Mouse (Mus musculus): Measurements from ENCODE around the gene Wdr20. TPM values are rescaled to one million over a fixed set of nuclear protein-coding genes. Genes with fewer than 3 reads are reported as not detected.
A peak's percentile ranks its signal among the peaks of the same experiment; 100 is the strongest.
"Not testable (repeated sequence)": the region's sequence is repeated elsewhere in the genome, so short reads cannot be mapped to it uniquely, and the experiment has no call there.

The Wdr20 gene
- total RNA-seq (2021) = 10 to 100 TPM; 37.5 to 41.7 TPM
- long read RNA-seq, experiment 1, transcript Wdr20-205 (3 exons, 1,351 nt) = minor isoform, 11 of 56 reads
- long read RNA-seq, experiment 1, transcript Wdr20-201 (3 exons, 2,384 nt) = major isoform, 30 of 56 reads
- long read RNA-seq, experiment 1, partial matches to known transcripts = 1 of 56 reads
- long read RNA-seq, experiment 1, other reads (novel, unspliced or antisense) = 13 of 56 reads
- long read RNA-seq, experiment 2, transcript Wdr20-201 (3 exons, 2,384 nt) = major isoform, 22 of 41 reads
- long read RNA-seq, experiment 2, partial matches to known transcripts = 3 of 41 reads
- long read RNA-seq, experiment 2, other reads (novel, unspliced or antisense) = 12 of 41 reads

DNA sequence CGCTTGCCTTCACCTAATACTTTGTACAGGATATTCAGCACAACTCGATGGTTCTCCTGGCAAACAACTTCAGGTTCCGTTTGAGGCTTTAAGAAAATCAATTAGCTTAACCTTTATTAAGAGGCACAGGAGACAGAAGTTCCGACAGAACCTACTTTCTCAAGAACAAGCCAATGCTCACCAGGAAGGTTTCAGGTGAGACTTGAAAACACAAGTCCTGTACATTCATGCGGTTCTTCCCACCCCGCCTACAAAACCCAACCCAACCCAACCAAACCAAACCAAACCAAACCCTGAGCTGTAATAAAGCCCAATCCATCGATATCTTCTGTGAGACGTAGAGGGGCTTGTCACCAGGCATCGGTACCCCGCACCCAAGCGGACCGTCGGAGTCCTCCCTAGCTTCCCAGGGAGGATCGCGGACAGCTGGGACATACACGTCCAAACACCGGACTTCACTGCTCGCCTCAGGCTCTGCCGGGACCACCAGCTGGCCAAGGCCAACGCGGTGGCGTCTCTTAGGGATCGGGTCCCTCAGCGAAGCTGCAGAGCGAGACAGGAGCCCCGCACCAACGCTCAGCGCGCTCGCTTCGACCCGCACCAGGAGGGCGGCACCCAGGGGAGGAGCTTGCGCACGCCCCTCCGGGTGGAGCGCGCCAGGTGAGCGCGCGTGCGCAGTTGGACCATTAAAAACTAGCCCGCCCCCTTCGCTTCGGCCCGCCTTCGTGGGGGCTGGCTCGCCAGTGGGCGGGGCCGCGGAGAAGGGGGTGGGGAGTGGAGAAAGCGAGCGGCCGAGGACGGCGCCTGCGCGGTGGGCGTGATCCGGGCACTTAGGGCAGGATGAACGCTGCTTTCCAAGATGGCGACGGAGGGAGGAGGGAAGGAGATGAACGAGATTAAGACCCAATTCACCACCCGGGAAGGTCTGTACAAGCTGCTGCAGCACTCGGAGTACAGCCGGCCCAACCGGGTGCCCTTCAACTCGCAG lies at the start of gene Wdr20:
TSS of gene Wdr20 (plus strand) at position 775 of the 988 bp plus-strand sequence.
- peak; percentile 97 to 99 for DNase-seq (ENCODE audit: low spot score in 2 of 2)
- intact Hi-C loops (cut with DNase I) = loop anchor here (5.0 kb wide), 1 partner anchor 105 kb away; the partner anchor contains the start of gene Mok

DNA sequence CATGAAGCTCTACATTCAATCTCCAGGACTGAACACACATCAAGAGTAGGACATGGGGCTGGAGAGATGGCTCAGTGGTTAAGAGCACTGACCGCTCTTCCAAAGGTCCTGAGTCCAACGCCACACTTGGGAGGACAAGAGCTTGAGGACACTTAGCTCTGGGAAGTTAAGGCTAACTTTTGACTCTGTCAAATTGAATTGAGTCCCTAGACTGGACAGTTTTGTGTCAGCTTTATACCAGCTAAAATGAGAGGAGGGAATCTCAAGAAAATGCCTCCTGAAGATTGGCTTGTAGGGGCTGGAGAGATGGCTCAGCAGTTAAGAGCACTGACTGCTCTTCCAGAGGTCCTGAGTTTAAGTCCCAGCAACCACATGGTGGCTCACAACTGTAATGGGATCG lies 48.8 kb upstream of the Wdr20 start:
- intact Hi-C loops (cut with DNase I) = not testable (repeated sequence)

DNA sequence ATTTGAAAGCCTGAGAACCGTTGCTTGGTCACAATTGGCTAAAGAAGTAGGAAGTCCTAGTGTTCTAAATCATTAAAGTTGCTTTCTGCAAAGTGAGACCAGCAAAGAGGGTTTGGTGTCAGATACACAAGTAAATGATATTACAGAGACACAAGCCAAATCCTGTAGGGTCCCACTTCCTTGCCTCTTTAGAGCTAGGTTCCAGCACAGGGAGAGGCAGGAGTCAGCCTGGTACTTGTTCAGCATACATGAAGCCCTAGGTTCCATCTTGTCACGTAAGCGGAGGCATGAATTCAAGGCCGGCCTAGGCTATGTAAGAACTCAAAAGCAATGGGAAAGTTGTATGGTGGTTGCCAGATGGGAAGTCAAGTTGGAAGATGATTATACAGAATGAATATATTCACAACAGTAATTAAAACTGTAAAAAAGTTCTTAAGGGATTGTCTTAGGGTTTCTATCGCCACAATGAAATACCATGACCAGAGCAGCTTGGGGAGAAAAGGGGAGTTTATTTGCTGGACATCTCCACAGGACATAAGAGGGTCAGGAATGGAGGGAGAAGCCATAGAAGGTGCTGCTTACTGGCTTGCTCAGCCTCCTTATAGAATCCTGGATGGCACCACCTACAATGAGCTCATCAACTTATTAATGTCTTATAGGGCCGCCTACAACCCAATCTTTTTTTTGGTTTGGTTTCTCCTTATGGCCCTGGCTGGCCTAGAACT lies 47.7 kb upstream of the Wdr20 start:
- intact Hi-C loops (cut with DNase I) = no loop called here
- no peak for DNase-seq (ENCODE audit: low spot score in 2 of 2)

More for the DNA sequence above, 48.8 kb upstream of the Wdr20 start:
- not testable (repeated sequence) for DNase-seq (ENCODE audit: low spot score in 2 of 2)

DNA sequence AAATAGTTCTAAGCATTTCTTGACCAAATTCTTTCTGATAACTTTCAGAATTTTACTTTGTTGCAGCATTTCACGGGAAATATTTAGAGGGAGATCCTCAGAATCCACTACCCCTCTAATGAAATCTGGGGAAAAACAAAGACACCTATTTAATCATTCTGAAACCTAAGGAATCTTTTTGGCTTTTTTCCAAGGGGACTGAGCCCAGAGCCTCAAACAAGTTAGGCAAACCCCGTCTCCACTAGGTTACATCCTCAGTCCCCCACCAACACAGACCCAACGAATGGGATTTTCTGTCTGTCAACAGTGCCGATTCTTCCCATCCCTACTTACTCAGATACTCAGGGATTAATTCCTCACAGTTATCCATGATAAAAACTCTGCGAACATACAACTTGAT lies 44.4 kb upstream of the Wdr20 start:
- DNase-seq (ENCODE audit: low spot score in 2 of 2); intact Hi-C loops (cut with DNase I): not testable (repeated sequence)

DNA sequence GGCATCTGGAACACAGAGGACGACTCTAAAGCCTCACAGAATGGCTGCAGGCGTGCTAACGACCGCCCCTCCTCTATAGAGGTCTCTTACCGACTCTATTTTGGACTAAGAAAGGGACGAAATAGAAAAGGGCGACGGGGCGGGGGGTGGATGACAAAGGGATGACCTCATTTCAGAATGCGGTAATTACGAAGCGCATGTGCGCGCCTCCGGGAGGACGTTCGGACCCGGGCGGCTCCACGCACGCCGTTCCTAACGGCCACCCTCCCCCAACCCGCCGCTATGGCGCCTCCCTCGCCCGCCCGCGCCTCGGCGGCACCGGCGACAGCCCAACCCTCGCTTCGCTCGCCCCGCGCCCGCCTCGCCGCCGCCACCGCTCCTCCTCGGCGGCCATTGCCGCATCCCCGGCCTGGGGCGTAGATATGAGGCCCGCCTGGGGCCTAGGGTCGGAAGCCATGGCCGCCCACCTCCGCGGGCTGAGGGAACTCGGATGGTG lies 42.0 kb upstream of the Wdr20 start:
- DNase-seq (ENCODE audit: low spot score in 2 of 2) = peak; percentile 66 to 71
- intact Hi-C loops (cut with DNase I) = loop anchor here (2.0 to 5.0 kb wide), 2 partner anchors 93 to 149 kb away; partner anchors contain the start of gene Dync1h1

DNA sequence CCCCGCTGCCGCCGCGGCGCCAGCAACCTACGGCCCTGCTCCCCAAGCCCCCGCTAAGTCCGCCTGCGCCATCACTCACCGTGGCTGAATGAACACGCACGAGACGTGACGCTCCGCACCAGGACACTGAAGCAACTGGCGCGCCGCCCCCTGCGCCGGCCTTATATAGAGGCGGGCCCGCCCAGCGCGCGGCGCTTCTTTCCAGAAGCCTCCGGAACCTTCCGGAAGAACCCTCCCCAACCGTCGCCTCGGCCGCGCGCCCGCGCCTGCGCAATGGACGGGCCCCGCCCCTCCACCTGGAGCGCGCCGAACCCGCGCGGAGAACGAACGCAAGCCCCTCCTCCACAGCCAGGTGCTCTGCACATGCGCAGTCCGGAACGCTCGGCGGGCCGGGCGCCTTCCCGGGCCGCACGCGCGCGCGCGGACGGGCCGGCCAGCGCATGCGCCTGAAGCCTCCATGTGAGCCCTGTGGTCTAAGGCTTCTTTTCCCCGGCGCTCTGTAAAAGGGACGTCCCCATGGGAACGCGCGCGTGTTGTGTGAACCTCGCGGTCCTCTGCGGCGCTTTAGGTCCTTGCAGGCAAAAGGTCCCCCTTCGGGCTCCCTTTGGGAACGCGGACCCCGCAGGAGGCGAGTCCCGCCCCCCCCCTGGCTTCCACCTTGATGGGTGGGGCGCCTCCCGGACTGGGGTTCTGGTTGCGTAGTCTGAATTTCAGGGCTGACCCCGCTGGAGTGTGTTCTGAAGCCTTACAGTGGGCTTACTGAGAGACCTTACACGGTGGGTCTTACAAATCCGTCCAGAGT lies 41.4 kb upstream of the Wdr20 start:
- intact Hi-C loops (cut with DNase I) = loop anchor here (5.0 kb wide), 1 partner anchor 94 kb away; the partner anchor contains the start of gene Dync1h1
- peak; percentile 97 to 98 for DNase-seq (ENCODE audit: low spot score in 2 of 2)

DNA sequence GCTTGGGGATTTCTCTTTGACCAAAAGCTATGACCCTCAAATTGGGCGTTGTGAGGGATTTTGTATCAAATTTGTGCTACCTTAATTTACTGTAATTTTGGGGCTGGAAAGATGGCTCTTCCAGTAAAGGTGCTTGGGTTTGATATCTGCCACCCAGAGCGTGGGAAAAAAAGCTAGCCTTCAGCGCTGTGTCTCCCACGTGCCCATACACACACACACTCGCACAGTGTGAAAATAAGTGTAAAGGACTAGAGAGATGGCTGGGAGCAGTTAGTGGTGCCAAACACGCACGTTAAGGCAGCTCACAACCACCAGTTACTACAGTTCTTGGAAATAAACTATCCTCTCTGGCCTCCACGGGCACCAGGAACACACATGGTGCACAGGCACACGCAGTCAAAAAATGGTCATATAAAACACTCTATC lies 40.8 kb upstream of the Wdr20 start:
- intact Hi-C loops (cut with DNase I) = loop anchor here (5.0 kb wide), 1 partner anchor 95 kb away; the partner anchor contains the start of gene Dync1h1
- DNase-seq (ENCODE audit: low spot score in 2 of 2) = no peak

DNA sequence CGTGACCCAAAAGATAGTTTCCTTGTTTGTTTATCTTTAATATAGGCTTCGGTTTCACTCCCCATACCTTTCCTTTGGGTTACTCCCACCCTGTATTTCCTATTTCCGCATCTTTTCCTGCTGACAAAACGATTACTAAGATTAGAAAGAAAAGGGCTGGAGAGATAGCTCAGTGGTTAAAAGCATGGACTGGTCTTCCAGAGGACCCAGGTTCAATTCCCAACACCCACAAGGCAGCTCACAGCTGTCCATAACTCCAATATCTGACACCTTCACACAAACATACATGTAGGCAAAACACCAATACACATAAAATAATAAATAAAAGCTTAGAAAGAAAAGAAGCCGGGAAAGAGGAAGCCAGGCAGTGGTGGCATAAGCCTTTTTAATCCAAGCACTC lies 40.3 kb upstream of the Wdr20 start:
- no peak for DNase-seq (ENCODE audit: low spot score in 2 of 2)
- intact Hi-C loops (cut with DNase I) = loop anchor here (5.0 kb wide), 1 partner anchor 95 kb away; the partner anchor contains the start of gene Dync1h1

DNA sequence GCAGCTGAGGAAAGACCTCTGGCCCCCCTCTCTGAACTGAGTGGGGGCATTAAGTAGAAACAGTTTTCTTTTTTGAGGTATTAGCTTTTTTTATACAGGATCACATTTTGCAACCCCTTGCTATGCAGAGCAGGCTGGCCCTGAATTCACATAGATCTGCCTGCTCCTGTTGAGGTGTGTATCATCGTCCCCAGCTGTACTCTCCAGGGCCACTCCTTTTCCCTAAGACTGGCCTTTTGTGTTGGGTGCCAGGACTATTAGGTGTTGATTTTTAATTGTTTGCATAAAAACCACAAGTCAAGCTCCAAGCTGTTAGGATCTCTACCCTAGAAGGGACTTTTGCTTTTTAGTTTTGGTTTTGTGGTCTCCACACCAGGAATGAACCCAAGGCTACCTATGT lies 39.7 kb upstream of the Wdr20 start:
- DNase-seq (ENCODE audit: low spot score in 2 of 2) = no peak
- intact Hi-C loops (cut with DNase I) = loop anchor here (5.0 kb wide), 1 partner anchor 96 kb away; the partner anchor contains the start of gene Dync1h1

DNA sequence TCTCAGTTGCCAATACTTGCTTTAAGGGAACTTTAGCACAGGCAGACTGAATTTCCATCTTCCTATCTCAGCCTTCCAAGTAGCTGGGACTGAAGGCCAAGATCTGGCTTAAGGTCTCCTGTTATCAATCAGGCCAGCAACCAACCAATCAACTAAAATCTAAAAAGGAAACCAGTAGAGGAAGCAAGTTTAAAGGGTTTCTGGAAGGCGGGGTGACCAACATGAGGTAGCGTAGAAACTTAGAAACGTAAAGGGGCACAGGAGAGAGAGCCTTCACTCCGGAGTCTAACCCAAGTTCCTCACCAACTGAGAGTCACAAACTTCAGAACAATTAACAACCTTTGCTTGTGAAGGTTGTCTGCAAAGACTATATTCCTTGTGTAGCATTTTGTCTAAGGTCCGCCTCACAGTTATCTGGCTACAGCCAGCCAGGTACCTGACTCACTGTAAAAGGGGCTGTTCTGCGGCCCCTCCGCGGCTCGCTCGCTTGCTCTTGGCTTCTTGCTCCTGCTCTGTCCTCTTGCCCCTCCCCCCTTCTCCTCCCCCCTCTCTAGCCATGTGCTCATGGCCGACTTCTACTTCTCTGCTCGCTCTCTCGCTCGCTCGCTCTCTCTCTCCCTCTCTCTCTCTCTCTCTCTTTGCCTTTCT lies 39.1 kb upstream of the Wdr20 start:
- intact Hi-C loops (cut with DNase I) = loop anchor here (5.0 kb wide), 1 partner anchor 96 kb away; the partner anchor contains the start of gene Dync1h1
- no peak for DNase-seq (ENCODE audit: low spot score in 2 of 2)

DNA sequence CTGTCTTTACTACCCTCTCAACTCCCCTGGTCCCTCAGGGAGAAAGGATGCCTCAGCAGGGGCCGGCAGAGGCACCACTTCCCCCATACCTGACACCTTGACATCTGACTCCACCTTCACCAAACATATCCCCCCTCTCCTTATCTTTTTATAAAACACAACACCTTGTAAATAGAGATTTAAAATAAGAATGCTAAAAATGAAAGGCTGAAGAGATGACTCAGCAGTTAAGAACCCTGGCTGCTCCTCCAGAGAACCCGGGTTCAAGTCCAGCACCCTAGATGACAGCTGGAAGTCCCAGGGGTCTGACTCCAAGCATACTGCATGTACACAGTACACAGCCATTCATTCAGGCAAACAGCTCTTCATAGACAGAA lies 38.6 kb upstream of the Wdr20 start:
- intact Hi-C loops (cut with DNase I) = loop anchor here (5.0 kb wide), 1 partner anchor 97 kb away; the partner anchor contains the start of gene Dync1h1
- DNase-seq (ENCODE audit: low spot score in 2 of 2) = no peak

DNA sequence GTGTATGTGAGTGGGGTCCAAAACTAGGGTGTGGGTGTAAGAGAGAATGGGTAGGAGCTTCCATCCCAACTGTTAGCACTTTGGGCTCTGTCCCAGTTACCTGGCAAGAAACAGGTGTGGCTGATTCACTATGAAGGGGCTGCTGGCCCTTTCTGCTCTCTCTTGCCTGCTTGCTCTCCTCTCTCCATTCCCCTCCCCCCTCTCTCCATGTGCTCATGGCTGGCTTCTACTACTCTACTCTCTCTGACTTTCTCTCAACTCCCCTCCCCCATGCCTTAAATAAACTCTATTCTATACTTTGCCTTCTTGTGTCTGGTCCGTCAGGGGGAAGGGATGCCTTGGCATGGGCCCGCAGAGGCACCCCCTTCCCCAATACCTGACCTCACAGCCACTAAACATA lies 37.0 kb upstream of the Wdr20 start:
- intact Hi-C loops (cut with DNase I) = loop anchor here (5.0 kb wide), 1 partner anchor 283 kb away; no protein-coding TSS in a partner anchor
- no peak for DNase-seq (ENCODE audit: low spot score in 2 of 2)

DNA sequence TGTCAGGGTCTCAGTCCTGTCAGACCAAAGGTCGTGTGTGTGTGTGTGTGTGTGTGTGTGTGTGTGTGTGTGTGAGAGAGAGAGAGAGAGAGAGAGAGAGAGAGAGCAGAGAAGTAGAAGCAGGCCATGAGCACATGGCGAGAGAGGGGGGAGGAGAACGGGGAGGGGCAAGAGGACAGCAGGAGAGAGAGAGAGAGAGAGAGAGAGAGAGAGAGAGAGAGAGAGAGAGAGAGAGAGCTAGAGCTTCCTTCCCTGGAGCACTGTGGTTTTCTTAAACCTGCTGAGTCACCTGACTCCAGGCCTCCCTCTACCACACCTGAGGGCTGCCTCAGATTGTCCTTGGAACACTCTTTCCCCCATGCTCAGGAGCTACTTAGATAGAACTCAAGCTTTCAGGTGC lies 36.4 kb upstream of the Wdr20 start:
- intact Hi-C loops (cut with DNase I) = loop anchor here (5.0 kb wide), 1 partner anchor 284 kb away; no protein-coding TSS in a partner anchor
- DNase-seq (ENCODE audit: low spot score in 2 of 2) = not testable (repeated sequence)

DNA sequence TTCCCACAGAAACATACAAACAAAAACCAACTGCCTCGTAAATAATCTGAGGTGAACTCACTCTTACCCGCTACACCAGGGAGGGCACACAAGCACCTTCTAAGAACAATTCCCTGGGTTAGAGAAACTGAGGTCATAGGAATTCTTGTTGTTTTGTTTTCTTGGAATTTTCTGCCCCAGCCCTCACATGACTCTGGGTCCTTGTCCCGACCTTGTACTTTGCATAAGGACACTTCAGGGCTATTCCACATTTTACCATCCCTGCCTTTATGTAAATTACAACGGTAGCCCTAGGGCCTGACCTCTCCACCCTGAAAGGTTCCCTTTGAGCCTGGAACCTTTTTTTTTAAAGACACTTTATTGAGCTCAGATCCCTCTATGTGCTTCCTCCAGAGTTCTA lies 35.2 kb upstream of the Wdr20 start, which contains the start of gene Hsp90aa1:
TSS of gene Hsp90aa1 (minus strand) at position 173 of the 400 bp plus-strand sequence.
- intact Hi-C loops (cut with DNase I) = loop anchor here (5.0 kb wide), 1 partner anchor 285 kb away; no protein-coding TSS in a partner anchor

DNA sequence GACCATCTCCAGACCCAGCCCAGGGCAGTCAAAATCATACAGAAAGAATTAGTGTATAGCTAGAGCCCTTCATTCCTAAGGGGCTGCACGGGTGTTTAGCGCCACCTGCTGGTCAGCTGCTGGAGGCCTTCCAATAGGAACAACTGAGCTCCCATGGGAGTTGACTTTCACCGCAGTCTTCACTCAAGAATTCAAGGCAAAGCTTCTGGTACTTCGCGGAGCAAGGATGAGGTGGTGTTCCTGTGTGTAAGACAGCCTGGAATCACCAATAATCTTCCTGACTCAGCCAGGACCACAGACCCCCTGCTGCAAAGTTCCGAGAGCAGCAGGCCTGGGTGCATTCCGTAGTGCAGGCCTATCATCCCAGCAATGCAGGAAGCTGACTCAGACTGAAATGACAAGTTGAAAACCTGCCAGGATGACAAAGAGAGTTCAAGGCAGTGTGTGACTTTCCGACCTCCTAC lies 34.7 kb upstream of the Wdr20 start:
- peak; percentile 83 to 89 for DNase-seq (ENCODE audit: low spot score in 2 of 2)
- intact Hi-C loops (cut with DNase I) = loop anchor here (5.0 kb wide), 1 partner anchor 286 kb away; no protein-coding TSS in a partner anchor

More for the DNA sequence above, 35.2 kb upstream of the Wdr20 start, which contains the start of gene Hsp90aa1:
- DNase-seq (ENCODE audit: low spot score in 2 of 2) = no peak

DNA sequence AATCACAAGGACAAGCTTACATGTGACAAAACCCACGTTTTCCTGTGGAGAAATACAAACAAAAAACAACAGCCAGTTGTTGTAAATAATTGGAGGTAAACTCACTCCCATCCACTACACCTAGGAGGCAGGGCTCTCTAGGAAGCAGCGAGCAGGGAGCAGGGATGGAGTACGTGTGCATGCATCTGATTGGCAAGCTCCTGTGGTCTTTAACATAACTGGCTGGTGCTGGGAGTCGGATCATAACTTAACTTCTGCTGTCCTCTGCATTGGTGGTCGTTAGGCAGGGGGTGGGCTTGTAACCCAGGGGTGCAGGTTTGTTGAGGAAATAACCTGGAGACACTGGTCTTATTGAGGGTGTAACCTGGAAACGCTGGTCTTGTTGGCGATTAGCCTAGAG lies 34.1 kb upstream of the Wdr20 start:
- DNase-seq (ENCODE audit: low spot score in 2 of 2) = no peak
- intact Hi-C loops (cut with DNase I) = loop anchor here (5.0 kb wide), 1 partner anchor 286 kb away; no protein-coding TSS in a partner anchor

DNA sequence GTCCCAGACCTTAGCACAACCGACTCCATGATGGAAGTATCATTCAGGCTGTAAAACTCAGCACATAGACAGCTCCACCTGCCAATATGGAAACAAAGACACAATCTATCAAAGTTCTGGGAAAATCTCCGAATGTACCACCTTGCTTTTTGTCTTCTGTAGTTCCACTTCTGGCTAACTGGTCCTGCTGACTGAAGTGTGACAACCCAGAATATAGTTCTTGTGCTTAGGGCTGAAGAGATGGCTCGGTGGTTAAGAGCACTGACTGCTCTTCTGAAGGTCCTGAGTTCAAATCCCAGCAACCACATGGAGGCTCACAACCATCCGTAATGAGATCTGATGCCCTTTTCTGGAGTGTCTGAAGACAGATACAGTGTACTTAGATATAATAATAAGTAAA lies 32.3 kb upstream of the Wdr20 start:
- intact Hi-C loops (cut with DNase I); DNase-seq (ENCODE audit: low spot score in 2 of 2): not testable (repeated sequence)

All from left cerebral cortex, postnatal 14 days (tissue).